Mouse (Mus musculus) intestine, embryonic 16.5 days (tissue): ENCODE data around the gene Pik3r4. TPM values are rescaled to one million over a fixed set of nuclear protein-coding genes. Genes with fewer than 3 reads are reported as not detected.

Experiments used
- ATAC-seq: fragments of 200-750 bp; cut with Nextera tagmentation; 2 replicates; pipeline ENCODE4 v1.8.0; 2017; ENCODE audit warnings: moderate TSS enrichment, moderate library complexity
- H3K27ac ChIP-seq: fragments of 300-500 bp; sonication (generic); 2 replicates; pipeline ENCODE4 v1.5.1; 2014; ENCODE audit warnings: mild to moderate bottlenecking, low read length
- H3K27me3 ChIP-seq: fragments of 300-500 bp; sonication (generic); replicated peaks from 2 replicates; pipeline ENCODE4 v1.6.1; 2014; ENCODE audit warnings: low read length, control low read depth, mixed read lengths; ENCODE audit not compliant: control insufficient read depth, insufficient read depth
- H3K36me3 ChIP-seq: fragments of 300-500 bp; sonication (generic); 2 replicates; pipeline ENCODE4 v1.6.1; 2014; ENCODE audit warnings: low read length, control low read depth; ENCODE audit not compliant: control insufficient read depth, insufficient read depth
- H3K4me1 ChIP-seq: fragments of 300-500 bp; sonication (generic); 2 replicates; pipeline ENCODE4 v1.6.1; 2014; ENCODE audit warnings: low read length, control low read depth, mixed read lengths; ENCODE audit not compliant: control insufficient read depth, insufficient read depth
- H3K4me2 ChIP-seq: fragments of 300-500 bp; sonication (generic); 2 replicates; pipeline ENCODE4 v1.6.1; 2014; ENCODE audit warnings: low read depth, low read length, control low read depth
- H3K4me3 ChIP-seq: fragments of 300-500 bp; sonication (generic); 2 replicates; pipeline ENCODE4 v1.5.1; 2014; ENCODE audit warnings: mild to moderate bottlenecking, low read length
- H3K9ac ChIP-seq: fragments of 300-500 bp; sonication (generic); 2 replicates; pipeline ENCODE4 v1.6.1; 2014; ENCODE audit warnings: low read depth, low read length
- H3K9me3 ChIP-seq: fragments of 300-500 bp; sonication (generic); 2 replicates; pipeline ENCODE4 v1.6.1; 2016; ENCODE audit warnings: low read length, control low read depth; ENCODE audit not compliant: control insufficient read depth
- WGBS: fragments of 180-500 bp; shearing (Covaris S2); extraction: QIAGEN DNeasy Blood & Tissue Kit; methylation state at CpG from one replicate; pipeline ENCODE4 v1.1.7; 2014; 5-methylcytosine and 5-hydroxymethylcytosine counted together
- polyA plus RNA-seq: library from polyadenylated mRNA; unstranded; fragments of >200 nt; fragmentation: Nextera tagmentation; extraction: Ambion mirVana; gene quantifications from 2 replicates; pipeline ENCODE4 v1.2.1, GENCODE M21; 2015

Pik3r4 gene
- polyA plus RNA-seq, 1 experiment from 2014 or later, result 13.3 TPM

- no peak for ATAC-seq
- Histone ChIP-seq H3K9me3 (no peaks in the 10 kb centered on the region), H3K4me1 (no peaks in the 10 kb centered on the region), H3K27me3 (no peaks in the 10 kb centered on the region), H3K36me3 (no peaks in the 10 kb centered on the region), H3K27ac (no peak overlapping the region), H3K9ac (no peak overlapping the region), H3K4me3 (no peak overlapping the region), H3K4me2 (no peak overlapping the region)
- 67% methylated on average over 7 of the region's 7 CpGs for WGBS
Measured at GRCm38 (mm10) chr9:105719367-105719766, 76.6 kb downstream of the Pik3r4 start.

- no peak for ATAC-seq
- Histone ChIP-seq H3K27me3 (no peaks in the 10 kb centered on the region), H3K9ac (no peak overlapping the region), H3K36me3 (no peaks in the 10 kb centered on the region), H3K4me2 (no peak overlapping the region), H3K4me1 (no peaks in the 10 kb centered on the region), H3K9me3 (no peaks in the 10 kb centered on the region), H3K27ac (no peak overlapping the region), H3K4me3 (no peak overlapping the region)
- 63% methylated on average over 5 of the region's 5 CpGs for WGBS
Measured at GRCm38 (mm10) chr9:105719851-105720395, 77.1 kb downstream of the Pik3r4 start.

GRCm38 (mm10) chr9:105720430-105720829 lies 77.7 kb downstream of the Pik3r4 start:
- no peak overlapping the region for H3K9ac ChIP-seq
- H3K4me2 ChIP-seq, result no peak overlapping the region
- no peak overlapping the region for H3K4me3 ChIP-seq
- no peaks in the 10 kb centered on the region for H3K36me3 ChIP-seq
- H3K27me3 ChIP-seq, result no peaks in the 10 kb centered on the region
- no peak overlapping the region for H3K27ac ChIP-seq
- no peaks in the 10 kb centered on the region for H3K9me3 ChIP-seq
- 76% methylated on average over 4 of the region's 4 CpGs for WGBS
- H3K4me1 ChIP-seq, result no peaks in the 10 kb centered on the region
- no peak for ATAC-seq

DNA sequence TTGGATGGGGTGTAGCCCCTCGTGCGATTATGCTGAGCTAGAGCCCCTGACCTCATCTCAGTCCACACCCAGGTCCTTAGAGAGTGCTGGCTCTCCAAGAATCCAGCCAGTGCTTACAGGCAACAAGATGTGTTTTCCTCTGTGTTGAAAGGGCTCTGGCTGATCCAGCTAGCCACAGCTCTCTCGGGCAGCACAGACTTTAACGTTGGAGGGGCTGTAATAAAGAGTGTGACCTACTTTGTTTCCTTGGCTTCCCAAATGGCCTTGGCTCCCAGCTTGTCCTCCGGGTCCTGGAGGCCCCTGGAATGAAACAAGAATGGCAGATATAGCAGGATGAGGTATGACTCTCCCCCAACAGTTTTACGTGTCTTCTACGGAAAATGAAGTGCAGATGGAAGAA lies 89.2 kb downstream of the Pik3r4 start:
- no peaks in the 10 kb centered on the region for H3K9me3 ChIP-seq
- no peak overlapping the region for H3K4me2 ChIP-seq
- no peak for ATAC-seq
- no peak overlapping the region for H3K4me3 ChIP-seq
- no peaks in the 10 kb centered on the region for H3K4me1 ChIP-seq
- 63% methylated on average over 7 of the region's 7 CpGs for WGBS
- H3K27ac ChIP-seq, result no peak overlapping the region
- H3K27me3 ChIP-seq, result no peaks in the 10 kb centered on the region
- H3K9ac ChIP-seq, result no peak overlapping the region
- H3K36me3 ChIP-seq, result no peaks in the 10 kb centered on the region

GRCm38 (mm10) chr9:105734651-105735050 lies 91.9 kb downstream of the Pik3r4 start:
- no peak overlapping the region for H3K9ac ChIP-seq
- H3K27ac ChIP-seq, result no peak overlapping the region
- H3K9me3 ChIP-seq, result no peaks in the 10 kb centered on the region
- 70% methylated on average over 2 of the region's 2 CpGs for WGBS
- no peak for ATAC-seq
- H3K36me3 ChIP-seq, result no peaks in the 10 kb centered on the region
- no peak overlapping the region for H3K4me2 ChIP-seq
- no peak overlapping the region for H3K4me3 ChIP-seq
- H3K4me1 ChIP-seq, result no peaks in the 10 kb centered on the region
- no peaks in the 10 kb centered on the region for H3K27me3 ChIP-seq

DNA sequence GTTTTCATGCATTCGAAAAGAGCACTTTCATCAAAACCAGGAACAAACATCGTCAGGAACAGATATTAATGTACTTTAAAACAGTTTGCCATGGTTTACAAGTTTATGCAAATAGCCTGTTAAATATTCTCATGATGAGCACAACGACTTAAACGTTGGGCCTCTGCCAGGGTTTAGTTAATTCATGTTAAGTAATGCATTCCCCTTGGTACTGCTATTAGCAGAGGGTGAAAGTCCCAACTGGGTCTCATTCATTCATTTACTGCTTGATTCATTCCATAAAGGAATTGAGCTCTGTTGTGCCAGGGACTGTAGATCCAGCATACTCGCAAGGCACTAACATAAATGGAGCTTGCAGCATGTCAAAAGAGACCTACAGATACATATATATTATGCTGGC lies 92.4 kb downstream of the Pik3r4 start:
- no peak overlapping the region for H3K4me2 ChIP-seq
- H3K4me1 ChIP-seq, result no peaks in the 10 kb centered on the region
- ATAC-seq, result no peak
- no peak overlapping the region for H3K9ac ChIP-seq
- WGBS, result 77% methylated on average over 5 of the region's 5 CpGs
- no peaks in the 10 kb centered on the region for H3K27me3 ChIP-seq
- H3K4me3 ChIP-seq, result no peak overlapping the region
- H3K36me3 ChIP-seq, result no peaks in the 10 kb centered on the region
- no peaks in the 10 kb centered on the region for H3K9me3 ChIP-seq
- no peak overlapping the region for H3K27ac ChIP-seq

Other genes starting within 250 kb of the Pik3r4 start
- gene Aste1, start 247.6 kb upstream of the Pik3r4 start, polyA plus RNA-seq, result 12.2 and 12.6 TPM in 2 replicates
- 0.15 TPM in 2 replicates for gene Nek11, start 247.5 kb upstream of the Pik3r4 start, polyA plus RNA-seq
- gene Atp2c1, start 115.7 kb upstream of the Pik3r4 start, polyA plus RNA-seq, result 39.7 and 48.9 TPM in 2 replicates
- 0.95 and 1.2 TPM in 2 replicates for gene Col6a6, start 185.2 kb downstream of the Pik3r4 start, polyA plus RNA-seq